Mouse (Mus musculus): ENCODE data around the gene Crip1. TPM values are rescaled to one million over a fixed set of nuclear protein-coding genes. Genes with fewer than 3 reads are reported as not detected.

The Crip1 gene
- 10 to 100 TPM; 12.4 to 18.7 (median 16.3) TPM for total RNA-seq (2022)

- peak; percentile 69 to 92 for DNase-seq (ENCODE audit: low spot score in 2 of 2)
Observed at GRCm38 (mm10) chr12:113146112-113147057, at the start of gene Crip1. Gene Crip1, plus strand, starts transcription at chr12:113146316.

GRCm38 (mm10) chr12:113097040-113097439 is 49.1 kb upstream of the Crip1 start:
- DNase-seq (ENCODE audit: low spot score in 2 of 2) = no peak

GRCm38 (mm10) chr12:113097749-113098281 is 48.3 kb upstream of the Crip1 start, which contains the start of gene Mta1:
Gene Mta1, plus strand, starts transcription at chr12:113098278.
- DNase-seq (ENCODE audit: low spot score in 2 of 2) = no peak

- no peak for DNase-seq (ENCODE audit: low spot score in 2 of 2)
Observed at GRCm38 (mm10) chr12:113098530-113099151, 47.5 kb upstream of the Crip1 start.

GRCm38 (mm10) chr12:113099470-113100237 is 46.5 kb upstream of the Crip1 start:
- no peak for DNase-seq (ENCODE audit: low spot score in 2 of 2)

GRCm38 (mm10) chr12:113100448-113101076 is 45.6 kb upstream of the Crip1 start:
- no peak for DNase-seq (ENCODE audit: low spot score in 2 of 2)

GRCm38 (mm10) chr12:113101251-113101960 is 44.7 kb upstream of the Crip1 start:
- DNase-seq (ENCODE audit: low spot score in 2 of 2) = no peak

GRCm38 (mm10) chr12:113102461-113102860 is 43.7 kb upstream of the Crip1 start:
- DNase-seq (ENCODE audit: low spot score in 2 of 2) = no peak

- DNase-seq (ENCODE audit: low spot score in 2 of 2) = no peak
Observed at GRCm38 (mm10) chr12:113103846-113104451, 42.2 kb upstream of the Crip1 start.

- no peak for DNase-seq (ENCODE audit: low spot score in 2 of 2)
Observed at GRCm38 (mm10) chr12:113106386-113106785, 39.7 kb upstream of the Crip1 start.

GRCm38 (mm10) chr12:113107431-113108124 is 38.5 kb upstream of the Crip1 start:
- DNase-seq (ENCODE audit: low spot score in 2 of 2) = no peak

GRCm38 (mm10) chr12:113108528-113109283 is 37.4 kb upstream of the Crip1 start:
- DNase-seq (ENCODE audit: low spot score in 2 of 2) = no peak

- DNase-seq (ENCODE audit: low spot score in 2 of 2) = no peak
Observed at GRCm38 (mm10) chr12:113109801-113110200, 36.3 kb upstream of the Crip1 start.

GRCm38 (mm10) chr12:113114141-113114540 is 32.0 kb upstream of the Crip1 start:
- DNase-seq (ENCODE audit: low spot score in 2 of 2) = no peak

GRCm38 (mm10) chr12:113114856-113115538 is 31.1 kb upstream of the Crip1 start:
- no peak for DNase-seq (ENCODE audit: low spot score in 2 of 2)

GRCm38 (mm10) chr12:113119516-113120410 is 26.4 kb upstream of the Crip1 start:
- DNase-seq (ENCODE audit: low spot score in 2 of 2) = no peak

- no peak for DNase-seq (ENCODE audit: low spot score in 2 of 2)
Observed at GRCm38 (mm10) chr12:113124726-113125125, 21.4 kb upstream of the Crip1 start.

All from left cerebral cortex, adult 8-10 months (tissue).